13 mouse cellular contexts compared by ENCODE assay signal in the genomic region with DNA sequence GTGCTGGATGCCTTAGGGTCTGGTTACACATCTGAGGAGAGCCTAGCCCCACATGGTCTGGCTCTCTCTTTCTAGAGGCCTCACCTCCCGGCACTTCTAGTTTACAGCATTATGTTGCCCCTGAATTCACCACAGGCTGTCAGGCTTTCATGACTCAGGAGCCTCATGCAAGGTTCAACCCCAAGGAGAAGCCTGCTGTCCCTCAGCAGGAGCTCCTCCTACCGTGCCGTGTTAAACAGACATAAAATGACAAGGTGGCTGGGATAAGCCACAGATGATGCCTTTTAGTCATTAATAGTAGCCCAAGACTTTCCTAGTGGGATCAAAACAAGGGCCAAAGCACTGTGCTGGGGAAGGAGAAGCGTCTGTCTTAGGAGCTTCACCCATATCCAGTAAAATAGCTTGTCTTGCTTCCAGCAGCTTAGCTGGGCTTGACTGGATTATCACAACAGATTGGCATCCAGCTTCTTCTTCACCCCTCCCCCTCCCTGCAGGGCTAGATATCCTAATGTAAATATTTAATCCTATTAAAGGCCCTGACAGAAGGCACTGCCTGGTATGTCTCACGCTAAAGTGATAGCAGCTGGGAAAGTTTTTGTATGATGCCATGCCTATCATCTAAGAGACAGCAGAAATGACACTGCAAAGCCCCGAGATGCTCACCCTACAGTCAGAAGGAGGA.
DNase-seq lines count a peak whose midpoint lies in the region; ATAC-seq and TF ChIP-seq lines count a peak whose summit lies in the region.
"Had no signal": no experiment of that assay in that cellular context is flagged by ENCODE, and none has a peak within 500 bp of the region (broad histone marks: within the 10 kb centered on the region; RNA-seq: fewer than 3 reads in every experiment).

No protein-coding gene starts in this region.

- WGBS in heart, embryonic 11.5 days (ENCODE audit: insufficient replicate concordance), result 11% methylated on average over 6 of the region's 6 CpGs
- 11% methylated on average over 6 of the region's 6 CpGs for WGBS in intestine, embryonic 14.5 days
- WGBS in lung, postnatal 0 days, result 25% methylated on average over 6 of the region's 6 CpGs

- no peak for ATAC-seq in heart, embryonic 11.5 days (replicated peaks; ENCODE audit: insufficient number of reproducible peaks, low FRiP score, low TSS enrichment)
- no peak for ATAC-seq in intestine, embryonic 14.5 days (replicated peaks; ENCODE audit: low FRiP score, low TSS enrichment, low read depth)
- peak; percentile 80 for ATAC-seq in lung, postnatal 0 days
- ATAC-seq: forebrain, embryonic 15.5 days had no signal

- H3K9me3 ChIP-seq in heart, embryonic 11.5 days (replicated peaks; ENCODE audit: control insufficient read depth, low read length), result no peaks in the 10 kb centered on the region
- no peaks in the 10 kb centered on the region for H3K9me3 ChIP-seq in intestine, embryonic 14.5 days (ENCODE audit: control insufficient read depth, low read length)
- H3K9me3 ChIP-seq in lung, postnatal 0 days (ENCODE audit: low read length), result no peaks in the 10 kb centered on the region
- H3K9me3 ChIP-seq: forebrain, embryonic 15.5 days; midbrain, embryonic 12.5 days had no signal

- peaks cover 11% of the 10 kb centered on the region for H3K4me1 ChIP-seq in heart, embryonic 11.5 days (ENCODE audit: control insufficient read depth, insufficient read depth, low read length)
- peaks cover 15% of the 10 kb centered on the region for H3K4me1 ChIP-seq in intestine, embryonic 14.5 days (replicated peaks; ENCODE audit: control insufficient read depth, insufficient read depth, low read length)
- H3K4me1 ChIP-seq in lung, postnatal 0 days (ENCODE audit: insufficient read depth, low read depth, low read length), result peaks cover 6% of the 10 kb centered on the region; the same call in 1 of the 2 replicates

- no peak for DNase-seq in heart, postnatal 4 days
- DNase-seq in intestine, embryonic 14.5 days (ENCODE audit: low spot score), result peak; percentile 66
- peak; percentile 67 for DNase-seq in lung, postnatal 0 days (ENCODE audit: low spot score)
- DNase-seq in retina, adult 2 months (ENCODE audit: low read depth, low spot score), result peak; percentile 93
- no peak for DNase-seq in thymus, postnatal 36 days
- DNase-seq in adrenal gland, postnatal 14 days, result no peak
- DNase-seq in right cerebral cortex, postnatal 10 days (ENCODE audit: low spot score in 2 of 2), result no peak
- DNase-seq: heart, adult 2 months; kidney, adult 9 months had no signal

- no peak overlapping the region for H3K4me3 ChIP-seq in heart, embryonic 11.5 days (ENCODE audit: low read depth, low read length)
- no peak overlapping the region for H3K4me3 ChIP-seq in intestine, embryonic 14.5 days (ENCODE audit: low read depth, low read length)
- no peak overlapping the region for H3K4me3 ChIP-seq in lung, postnatal 0 days (ENCODE audit: low read depth, low read length)
- H3K4me3 ChIP-seq: forebrain, embryonic 15.5 days; heart, adult 2 months; midbrain, embryonic 12.5 days had no signal

- TF ChIP-seq CTCF in lung, postnatal 0 days (IDR thresholded peaks at IDR 0.05), result peak; percentile 5; the same call in 1 of the 2 replicates

- H3K9ac ChIP-seq in heart, embryonic 11.5 days (ENCODE audit: low read depth, low read length), result no peak overlapping the region
- no peak overlapping the region for H3K9ac ChIP-seq in intestine, embryonic 14.5 days (ENCODE audit: low read length)
- no peak overlapping the region for H3K9ac ChIP-seq in lung, postnatal 0 days (replicated peaks; ENCODE audit: low read depth)
- H3K9ac ChIP-seq: forebrain, embryonic 15.5 days; midbrain, embryonic 12.5 days had no signal

- no peak for TF ChIP-seq EP300 in lung, postnatal 0 days (IDR thresholded peaks at IDR 0.05)

- H3K36me3 ChIP-seq in heart, embryonic 11.5 days (ENCODE audit: control insufficient read depth, insufficient read depth, low read length), result no peaks in the 10 kb centered on the region
- no peaks in the 10 kb centered on the region for H3K36me3 ChIP-seq in intestine, embryonic 14.5 days (ENCODE audit: control insufficient read depth, insufficient read depth, low read length)
- no peaks in the 10 kb centered on the region for H3K36me3 ChIP-seq in lung, postnatal 0 days (ENCODE audit: insufficient read depth, low read length)
- H3K36me3 ChIP-seq: forebrain, embryonic 15.5 days; midbrain, embryonic 12.5 days had no signal

- H3K4me2 ChIP-seq in heart, embryonic 11.5 days, result no peak overlapping the region
- peak overlapping the region; percentile 29 for H3K4me2 ChIP-seq in intestine, embryonic 14.5 days (ENCODE audit: low read length)
- H3K4me2 ChIP-seq in lung, postnatal 0 days (replicated peaks; ENCODE audit: low read depth, low read length), result peak overlapping the region; percentile 57
- H3K4me2 ChIP-seq: forebrain, embryonic 15.5 days; midbrain, embryonic 12.5 days had no signal

- peak overlapping the region; percentile 47; the same call in 1 of the 2 replicates for H3K27ac ChIP-seq in heart, embryonic 11.5 days (ENCODE audit: low read depth, low read length)
- H3K27ac ChIP-seq in intestine, embryonic 14.5 days (ENCODE audit: low read depth), result peak overlapping the region; percentile 71
- H3K27ac ChIP-seq in lung, postnatal 0 days (ENCODE audit: low read length), result peak overlapping the region; percentile 6; the same call in 1 of the 2 replicates
- H3K27ac ChIP-seq: forebrain, embryonic 15.5 days; heart, adult 2 months; midbrain, embryonic 12.5 days had no signal

- H3K27me3 ChIP-seq in heart, embryonic 11.5 days (ENCODE audit: control insufficient read depth, insufficient read depth, low read length), result no peaks in the 10 kb centered on the region
- H3K27me3 ChIP-seq in intestine, embryonic 14.5 days (replicated peaks; ENCODE audit: control insufficient read depth, insufficient read depth, low read length), result no peaks in the 10 kb centered on the region
- H3K27me3 ChIP-seq in lung, postnatal 0 days (replicated peaks; ENCODE audit: insufficient read depth, low read length), result no peaks in the 10 kb centered on the region
- H3K27me3 ChIP-seq: CH12.LX; forebrain, embryonic 15.5 days; midbrain, embryonic 12.5 days had no signal

Comparison
In these comparisons a context has a peak if more than half of its experiments do, and no peak if none do; other contexts are left out.
1. H3K27ac ChIP-seq: peak in every context shown above with its lines; median percentile 71 in intestine, embryonic 14.5 days; 47 in heart, embryonic 11.5 days; 6 in lung, postnatal 0 days.
2. DNase-seq: peak in intestine, embryonic 14.5 days (single experiment), lung, postnatal 0 days (single experiment) and retina, adult 2 months (single experiment); none in heart, postnatal 4 days (single experiment), thymus, postnatal 36 days (0 of 2), adrenal gland, postnatal 14 days (single experiment) and right cerebral cortex, postnatal 10 days (0 of 2).